Mouse (Mus musculus) kidney, adult 2 months (tissue): ENCODE results near the gene C3ar1.

Experiments
- CTCF ChIP-seq: fragments of 200-500 bp; conservative IDR thresholded peaks from 2 replicates; pipeline ENCODE4 v1.5.1; 2011; ENCODE audit warnings: low read depth, mild to moderate bottlenecking, control low read depth, low read length, moderate library complexity, mixed read lengths; ENCODE audit not compliant: insufficient read depth, insufficient read length
- POLR2A ChIP-seq: fragments of 200-500 bp; IDR thresholded peaks from one replicate; pipeline ENCODE4 v1.6.1; 2011; ENCODE audit warnings: low read depth, low read length, control low read depth

DNA sequence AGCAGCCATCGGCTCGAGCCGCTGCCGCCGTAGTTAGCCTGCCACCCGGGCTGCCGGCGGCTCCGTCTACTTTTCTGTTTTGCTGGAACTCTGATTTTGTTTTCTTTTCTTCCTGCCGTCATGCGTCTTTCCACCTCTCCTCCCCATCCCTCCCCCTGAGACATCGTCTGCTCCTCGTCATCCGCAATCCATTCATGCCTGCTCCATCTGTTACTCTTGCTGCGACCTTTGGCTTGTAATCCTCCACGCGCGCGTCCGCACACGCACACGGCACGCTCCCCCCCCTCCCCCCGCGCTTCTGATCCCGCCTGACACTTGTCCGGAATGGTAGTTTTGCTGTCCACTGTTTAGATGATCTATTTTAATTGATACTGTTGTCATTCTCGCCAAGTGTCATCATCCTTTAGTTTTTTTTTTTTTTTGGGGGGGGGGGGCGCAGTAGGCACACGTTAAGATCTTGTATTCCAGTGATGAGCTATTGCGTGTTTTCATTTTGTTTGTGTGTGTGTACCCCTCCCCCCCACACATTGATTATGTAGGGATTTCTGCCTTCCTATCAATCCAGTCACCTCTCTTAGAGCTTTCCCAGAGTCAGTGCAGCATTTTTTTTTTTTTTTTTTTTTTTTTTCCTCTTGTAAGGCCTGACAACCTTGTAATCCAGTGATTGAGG is 18.9 kb upstream of the C3ar1 start:
- TF ChIP-seq CTCF (no peak), POLR2A (no peak)
